In genomic region chr17:71086969-71087368, GRCm38 (mm10) we compare ENCODE assay signal across 13 mouse cellular contexts.
DNase-seq lines count a peak whose midpoint lies in the region; ATAC-seq and TF ChIP-seq lines count a peak whose summit lies in the region.
"Had no signal": no experiment of that assay in that cellular context is flagged by ENCODE, and none has a peak within 500 bp of the region (broad histone marks: within the 10 kb centered on the region; RNA-seq: fewer than 3 reads in every experiment).

No protein-coding gene starts in this region.

- no peak overlapping the region for H3K9ac ChIP-seq in liver, embryonic 14.5 days (replicated peaks)
- H3K9ac ChIP-seq: forebrain, embryonic 15.5 days; hindbrain, embryonic 13.5 days; limb, embryonic 12.5 days; midbrain, embryonic 15.5 days had no signal

- TF ChIP-seq EP300 in liver, embryonic 14.5 days (IDR thresholded peaks at IDR 0.05; ENCODE audit: low read depth), result 0 out of 2 replicates have a peak, but pooled peaks have one; percentile 41

- H3K9me3 ChIP-seq in liver, embryonic 14.5 days (ENCODE audit: control insufficient read depth, low read length), result no peaks in the 10 kb centered on the region
- no peaks in the 10 kb centered on the region for H3K9me3 ChIP-seq in midbrain, embryonic 10.5 days (replicated peaks)
- H3K9me3 ChIP-seq: embryonic facial prominence, embryonic 10.5 days; forebrain, embryonic 15.5 days; hindbrain, embryonic 13.5 days; limb, embryonic 12.5 days; midbrain, embryonic 15.5 days had no signal

- no peak overlapping the region for H3K4me3 ChIP-seq in gastrocnemius, adult 2 months
- no peak overlapping the region for H3K4me3 ChIP-seq in liver, embryonic 14.5 days (ENCODE audit: insufficient read depth in 1 of 2, low read depth in 2 of 2, low read length in 2 of 2)
- H3K4me3 ChIP-seq in midbrain, embryonic 10.5 days, result no peak overlapping the region
- H3K4me3 ChIP-seq: embryonic facial prominence, embryonic 10.5 days; forebrain, embryonic 15.5 days; hindbrain, embryonic 13.5 days; limb, embryonic 12.5 days; midbrain, embryonic 15.5 days had no signal

- H3K4me1 ChIP-seq in liver, embryonic 14.5 days (replicated peaks; ENCODE audit: control insufficient read depth in 2 of 2, insufficient read depth in 2 of 2, low read length in 1 of 2), result peaks cover 0 to 31% of the 10 kb centered on the region in 2 experiments; a peak in 2 of 4 replicates
- peaks cover 9% of the 10 kb centered on the region; the same call in 1 of the 2 replicates for H3K4me1 ChIP-seq in midbrain, embryonic 10.5 days
- H3K4me1 ChIP-seq: forebrain, embryonic 15.5 days; hindbrain, embryonic 13.5 days; limb, embryonic 12.5 days; midbrain, embryonic 15.5 days had no signal

- H3K36me3 ChIP-seq in liver, embryonic 14.5 days (replicated peaks; ENCODE audit: control insufficient read depth, insufficient read depth, low read depth), result no peaks in the 10 kb centered on the region
- H3K36me3 ChIP-seq in splenic B cell, adult 2 months (ENCODE audit: control insufficient read depth, insufficient read depth, low read length, poor library complexity, severe bottlenecking), result no peaks in the 10 kb centered on the region
- no peaks in the 10 kb centered on the region for H3K36me3 ChIP-seq in midbrain, embryonic 10.5 days
- H3K36me3 ChIP-seq: embryonic facial prominence, embryonic 10.5 days; forebrain, embryonic 15.5 days; hindbrain, embryonic 13.5 days; limb, embryonic 12.5 days; midbrain, embryonic 15.5 days had no signal

- DNase-seq in gastrocnemius, adult 2 months, result no peak
- DNase-seq in gastrocnemius, adult 8-10 months (ENCODE audit: low spot score in 2 of 2), result no peak
- DNase-seq in thymus, postnatal 25 days, result peak; percentile 18
- DNase-seq in thymus, adult 18-20 months, result no peak
- DNase-seq in liver, embryonic 14.5 days (ENCODE audit: low read depth in 3 of 3, low spot score in 3 of 3), result no peak
- DNase-seq in splenic B cell, adult 2 months (ENCODE audit: low read depth, low spot score), result peak; percentile 43
- DNase-seq in natural killer cell, adult 2 months (ENCODE audit: low spot score in 2 of 2), result no peak
- DNase-seq in midbrain, embryonic 10.5 days (ENCODE audit: low spot score), result no peak

- intact Hi-C loops in gastrocnemius, adult 2 months (cut with DNase I), result no loop called here

- peak; percentile 41 for TF ChIP-seq CTCF in gastrocnemius, adult 2 months (IDR thresholded peaks at IDR 0.05)
- peak; percentile 54 for TF ChIP-seq CTCF in liver, embryonic 14.5 days (IDR thresholded peaks at IDR 0.05; ENCODE audit: low read depth)

- no peak overlapping the region for H3K4me2 ChIP-seq in liver, embryonic 14.5 days (ENCODE audit: low read depth)
- H3K4me2 ChIP-seq: forebrain, embryonic 15.5 days; hindbrain, embryonic 13.5 days; limb, embryonic 12.5 days; midbrain, embryonic 15.5 days had no signal

- 29% methylated on average over 4 of the region's 4 CpGs for WGBS in liver, embryonic 14.5 days (ENCODE audit: insufficient replicate concordance)
- 84% methylated on average over 4 of the region's 4 CpGs for WGBS in midbrain, embryonic 10.5 days

- no peaks in the 10 kb centered on the region for H3K27me3 ChIP-seq in liver, embryonic 14.5 days (ENCODE audit: control insufficient read depth, insufficient read depth, low read length)
- H3K27me3 ChIP-seq in splenic B cell, adult 2 months (ENCODE audit: control insufficient read depth, insufficient read depth, low read length, poor library complexity, severe bottlenecking), result no peaks in the 10 kb centered on the region
- H3K27me3 ChIP-seq in midbrain, embryonic 10.5 days (ENCODE audit: low read depth, poor library complexity, severe bottlenecking), result no peaks in the 10 kb centered on the region
- H3K27me3 ChIP-seq: forebrain, embryonic 15.5 days; hindbrain, embryonic 13.5 days; limb, embryonic 12.5 days; midbrain, embryonic 15.5 days had no signal

- peak overlapping the region; percentile 83; the same call in 1 of the 2 replicates for H3K27ac ChIP-seq in gastrocnemius, adult 2 months
- H3K27ac ChIP-seq in liver, embryonic 14.5 days, result no peak overlapping the region
- H3K27ac ChIP-seq in midbrain, embryonic 10.5 days (replicated peaks), result no peak overlapping the region
- H3K27ac ChIP-seq: embryonic facial prominence, embryonic 10.5 days; forebrain, embryonic 15.5 days; hindbrain, embryonic 13.5 days; limb, embryonic 12.5 days; midbrain, embryonic 15.5 days had no signal

- ATAC-seq in liver, embryonic 14.5 days (ENCODE audit: insufficient read depth), result peak; percentile 27
- ATAC-seq: forebrain, embryonic 15.5 days; midbrain, embryonic 15.5 days had no signal

Comparison
In these comparisons a context has a peak if more than half of its experiments do, and no peak if none do; other contexts are left out.
1. DNase-seq: peak in thymus, postnatal 25 days (single experiment) and splenic B cell, adult 2 months (single experiment); none in gastrocnemius, adult 2 months (single experiment), gastrocnemius, adult 8-10 months (0 of 2), thymus, adult 18-20 months (0 of 2), liver, embryonic 14.5 days (0 of 3), natural killer cell, adult 2 months (0 of 2) and midbrain, embryonic 10.5 days (single experiment).